Mouse (Mus musculus) stomach, embryonic 15.5 days (tissue): ENCODE measurements around the gene Odc1. TPM values are rescaled to one million over a fixed set of nuclear protein-coding genes. Genes with fewer than 3 reads are reported as not detected.

Source experiments
- ATAC-seq: fragments of 200-750 bp; cut with Nextera tagmentation; 2 replicates; pipeline ENCODE4 v1.8.0; 2017; ENCODE audit warnings: low read depth, moderate number of reproducible peaks, moderate TSS enrichment; ENCODE audit not compliant: insufficient read depth, low FRiP score
- H3K27ac ChIP-seq: fragments of 300-500 bp; sonication (generic); 2 replicates; pipeline ENCODE4 v1.5.1; 2015; ENCODE audit warnings: mild to moderate bottlenecking, inconsistent platforms
- H3K27me3 ChIP-seq: fragments of 300-500 bp; sonication (generic); replicated peaks from 2 replicates; pipeline ENCODE4 v1.6.1; 2015; ENCODE audit warnings: inconsistent platforms
- H3K36me3 ChIP-seq: fragments of 300-500 bp; sonication (generic); 2 replicates; pipeline ENCODE4 v1.6.1; 2015; ENCODE audit warnings: inconsistent platforms
- H3K4me1 ChIP-seq: fragments of 300-500 bp; sonication (generic); 2 replicates; pipeline ENCODE4 v1.6.1; 2015; ENCODE audit warnings: inconsistent platforms
- H3K4me2 ChIP-seq: fragments of 300-500 bp; sonication (generic); 2 replicates; pipeline ENCODE4 v1.6.1; 2015; ENCODE audit warnings: mild to moderate bottlenecking, inconsistent platforms
- H3K4me3 ChIP-seq: fragments of 300-500 bp; sonication (generic); replicated peaks from 2 replicates; pipeline ENCODE4 v1.5.1; 2015; ENCODE audit warnings: inconsistent platforms
- H3K9ac ChIP-seq: fragments of 300-500 bp; sonication (generic); 2 replicates; pipeline ENCODE4 v1.6.1; 2015; ENCODE audit warnings: inconsistent platforms
- H3K9me3 ChIP-seq: fragments of 300-500 bp; sonication (generic); 2 replicates; pipeline ENCODE4 v1.6.1; 2016; ENCODE audit warnings: inconsistent platforms
- whole genome bisulfite sequencing: fragments of 180-500 bp; shearing (Covaris S2); methylation state at CpG from one replicate; pipeline ENCODE4 v1.1.7; 2015; 5-methylcytosine and 5-hydroxymethylcytosine counted together
- polyA plus RNA-seq: library from polyadenylated mRNA; unstranded; fragments of >200 nt; fragmentation: Nextera tagmentation; extraction: Ambion mirVana; gene quantifications from 2 replicates; pipeline ENCODE4 v1.2.1, GENCODE M21; 2015

Gene Odc1
- polyA plus RNA-seq, 1 experiment from 2014 or later, result 201 TPM

GRCm38 (mm10) chr12:17594701-17595100 is 50.1 kb downstream of the Odc1 start:
- Histone ChIP-seq H3K9me3 (no peaks in the 10 kb centered on the region), H3K4me1 (no peaks in the 10 kb centered on the region), H3K9ac (no peak overlapping the region), H3K36me3 (no peaks in the 10 kb centered on the region), H3K27me3 (no peaks in the 10 kb centered on the region), H3K4me3 (no peak overlapping the region), H3K4me2 (no peak overlapping the region), H3K27ac (no peak overlapping the region)
- 69% methylated on average over 4 of the region's 4 CpGs for WGBS
- no peak for ATAC-seq

GRCm38 (mm10) chr12:17595166-17595565 is 50.6 kb downstream of the Odc1 start:
- no peak overlapping the region for H3K4me3 ChIP-seq
- no peak for ATAC-seq
- no peaks in the 10 kb centered on the region for H3K4me1 ChIP-seq
- H3K36me3 ChIP-seq, result no peaks in the 10 kb centered on the region
- no peak overlapping the region for H3K27ac ChIP-seq
- H3K27me3 ChIP-seq, result no peaks in the 10 kb centered on the region
- no peaks in the 10 kb centered on the region for H3K9me3 ChIP-seq
- H3K4me2 ChIP-seq, result no peak overlapping the region
- no peak overlapping the region for H3K9ac ChIP-seq
- WGBS, result 82% methylated on average over 1 of the region's 1 CpGs

Other genes with a start within 250 kb of the Odc1 start
- gene Atp6v1c2, start 215.4 kb upstream of the Odc1 start, polyA plus RNA-seq, result 0.37 and 0.40 TPM in 2 replicates
- gene Nol10, start 196.3 kb upstream of the Odc1 start, polyA plus RNA-seq, result 17.8 and 20.1 TPM in 2 replicates
- gene Hpcal1, start 146.1 kb downstream of the Odc1 start, polyA plus RNA-seq, result 61.0 and 62.7 TPM in 2 replicates